Mouse (Mus musculus): ENCODE data around the gene Lin7a.

GRCm38 (mm10) chr10:107274785-107275184 is 3.3 kb downstream of the Lin7a start:
- TF ChIP-seq GATA1 (IDR thresholded peaks at IDR 0.05; ENCODE audit: borderline replicate concordance, low read length) = no peak
- TF ChIP-seq FLI1 (IDR thresholded peaks at IDR 0.05; ENCODE audit: low read length) = no peak

Data from megakaryocyte, embryonic 14.5 days (primary cell).